Mouse (Mus musculus): ENCODE measurements around the gene Pde1b.

The Pde1b gene

GRCm38 (mm10) chr15:103502435-103503250, at the start of gene Pde1b:
Gene Pde1b, plus strand, starts transcription at chr15:103503034.
- peak; percentile 45 to 47 for DNase-seq (ENCODE audit: low spot score in 2 of 2)

GRCm38 (mm10) chr15:103453551-103454218, 49.1 kb upstream of the Pde1b start, which contains the start of gene Nckap1l:
Gene Nckap1l, plus strand, starts transcription at chr15:103453794.
- peak; percentile 92 to 93 for DNase-seq (ENCODE audit: low spot score in 2 of 2)

GRCm38 (mm10) chr15:103454449-103454848, 48.4 kb upstream of the Pde1b start:
- peak; percentile 9 to 35 for DNase-seq (ENCODE audit: low spot score in 2 of 2)

GRCm38 (mm10) chr15:103462539-103463261, 40.1 kb upstream of the Pde1b start:
- DNase-seq (ENCODE audit: low spot score in 2 of 2) = peak in 1 of 2 experiments; percentile 19

GRCm38 (mm10) chr15:103471488-103472194, 31.2 kb upstream of the Pde1b start:
- no peak for DNase-seq (ENCODE audit: low spot score in 2 of 2)

- DNase-seq (ENCODE audit: low spot score in 2 of 2) = no peak
These were observed 30.6 kb upstream of the Pde1b start for GRCm38 (mm10) chr15:103472265-103472664.

GRCm38 (mm10) chr15:103473182-103473581, 29.7 kb upstream of the Pde1b start:
- no peak for DNase-seq (ENCODE audit: low spot score in 2 of 2)

GRCm38 (mm10) chr15:103473769-103474168, 29.1 kb upstream of the Pde1b start:
- no peak for DNase-seq (ENCODE audit: low spot score in 2 of 2)

GRCm38 (mm10) chr15:103479080-103479606, 23.7 kb upstream of the Pde1b start:
- no peak for DNase-seq (ENCODE audit: low spot score in 2 of 2)

- no peak for DNase-seq (ENCODE audit: low spot score in 2 of 2)
These were observed 22.7 kb upstream of the Pde1b start for GRCm38 (mm10) chr15:103480129-103480528.

- no peak for DNase-seq (ENCODE audit: low spot score in 2 of 2)
These were observed 20.3 kb upstream of the Pde1b start for GRCm38 (mm10) chr15:103482488-103482887.

GRCm38 (mm10) chr15:103484490-103484889, 18.3 kb upstream of the Pde1b start:
- no peak for DNase-seq (ENCODE audit: low spot score in 2 of 2)

- DNase-seq (ENCODE audit: low spot score in 2 of 2) = no peak
These were observed 17.7 kb upstream of the Pde1b start for GRCm38 (mm10) chr15:103485106-103485505.

GRCm38 (mm10) chr15:103486658-103487057, 16.2 kb upstream of the Pde1b start:
- DNase-seq (ENCODE audit: low spot score in 2 of 2) = peak in 1 of 2 experiments; percentile 9

GRCm38 (mm10) chr15:103488336-103488735, 14.5 kb upstream of the Pde1b start:
- no peak for DNase-seq (ENCODE audit: low spot score in 2 of 2)

GRCm38 (mm10) chr15:103496204-103497140, 6.4 kb upstream of the Pde1b start:
- no peak for DNase-seq (ENCODE audit: low spot score in 2 of 2)

- DNase-seq (ENCODE audit: low spot score in 2 of 2) = no peak
These were observed 4.7 kb upstream of the Pde1b start for GRCm38 (mm10) chr15:103498157-103498556.

GRCm38 (mm10) chr15:103500723-103501122, 2.1 kb upstream of the Pde1b start:
- no peak for DNase-seq (ENCODE audit: low spot score in 2 of 2)

- DNase-seq (ENCODE audit: low spot score in 2 of 2) = no peak
These were observed 1.6 kb upstream of the Pde1b start for GRCm38 (mm10) chr15:103501186-103501585.

- no peak for DNase-seq (ENCODE audit: low spot score in 2 of 2)
These were observed 392 bp downstream of the Pde1b start for GRCm38 (mm10) chr15:103503251-103503600.
